Mouse (Mus musculus) CD4-positive, CD25-positive, alpha-beta regulatory T cell, adult 9 weeks (primary cell): ENCODE measurements around the gene Ccnj. TPM values are rescaled to one million over a fixed set of nuclear protein-coding genes. Genes with fewer than 3 reads are reported as not detected.

Experiments
- polyA plus RNA-seq: library from polyadenylated mRNA; unstranded; fragments of 100-300 nt; shearing (Covaris generic); gene quantifications from one replicate; pipeline ENCODE4 v1.2.1, GENCODE M21; 2017

Ccnj gene
- 1.7 TPM for polyA plus RNA-seq

DNA sequence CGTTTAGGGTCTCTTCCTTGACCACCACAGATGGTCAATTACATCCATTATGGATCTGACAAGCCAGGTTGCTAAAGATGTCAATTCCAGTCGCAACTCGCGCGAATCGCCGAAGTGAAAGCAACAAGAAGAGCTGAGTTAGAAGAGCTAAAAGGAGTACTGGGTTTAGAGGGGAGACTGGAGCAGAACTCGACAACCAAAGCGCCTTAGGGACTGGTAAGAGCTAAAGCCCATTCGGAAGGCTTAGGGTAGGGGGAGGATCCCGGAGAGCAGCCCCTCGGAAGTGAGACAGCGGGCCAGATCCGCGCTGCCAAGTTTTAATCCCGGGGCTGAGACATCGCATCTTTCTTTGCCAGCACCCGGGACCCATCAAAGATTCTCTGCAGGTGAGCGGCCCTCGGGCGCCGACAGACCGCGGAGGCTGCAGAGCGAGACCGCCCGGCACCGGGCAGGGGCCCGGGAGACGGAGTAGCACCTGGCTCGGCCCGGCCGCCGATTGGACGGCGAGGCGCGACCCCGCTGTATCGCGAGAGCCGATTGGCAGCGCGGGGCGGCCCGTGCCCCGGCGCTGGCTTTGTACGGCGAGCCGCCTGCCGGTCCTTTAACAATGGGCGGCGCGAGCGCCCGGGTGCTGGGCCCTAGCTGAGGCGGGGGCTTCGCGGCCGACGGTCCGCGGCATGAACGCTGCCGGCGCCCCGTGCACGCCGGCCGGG, at the start of gene Ccnj:
TSS of gene Ccnj (plus strand) at position 577 of the 713 bp plus-strand sequence.

DNA sequence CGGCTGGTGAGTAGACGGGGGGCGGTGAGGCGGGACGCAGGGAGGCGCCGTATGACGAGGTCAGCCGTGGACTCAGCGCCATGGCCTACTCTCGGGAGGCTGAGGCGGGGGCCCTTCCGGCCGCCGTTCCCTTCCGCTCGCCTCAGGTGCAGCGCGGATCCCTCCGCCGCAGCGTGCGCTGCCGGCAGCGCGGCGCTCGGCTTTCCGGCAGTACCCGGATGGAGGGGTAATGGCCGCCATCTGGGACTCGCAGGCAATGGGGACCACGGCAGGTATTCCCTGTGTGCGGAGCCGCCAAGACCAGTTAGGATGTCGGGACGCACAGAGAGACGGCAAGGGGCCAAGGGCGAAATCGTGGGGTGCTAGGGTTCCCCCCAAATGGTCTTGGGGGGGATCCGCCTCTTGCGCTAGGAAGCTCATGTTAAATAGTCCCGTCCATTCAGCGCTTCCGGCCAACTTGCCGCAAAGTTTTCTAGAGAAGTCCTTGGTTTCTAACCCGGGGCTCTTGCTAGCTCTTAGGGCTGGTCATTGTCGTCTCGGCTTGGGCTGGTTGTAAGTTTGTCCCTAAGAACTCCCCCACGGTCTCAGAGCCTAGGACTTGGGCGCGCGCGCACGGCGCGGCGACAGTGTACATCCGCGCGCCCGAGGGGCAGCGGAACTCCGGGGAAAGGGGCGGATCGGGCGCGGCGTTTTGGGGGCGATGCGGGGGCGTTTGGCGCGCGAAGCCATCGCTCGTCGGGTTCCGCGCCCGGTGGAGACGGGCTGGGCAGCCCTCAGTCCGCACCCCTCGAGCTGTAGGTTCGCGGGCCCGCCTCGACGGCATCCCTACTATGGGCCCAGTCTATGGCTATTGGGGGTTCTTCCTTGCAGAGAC, 63.7 kb downstream of the Ccnj start, which contains the start of gene Zfp518a:
TSS of gene Zfp518a (plus strand) at position 187 of the 874 bp plus-strand sequence.

Other genes with a start within 250 kb of the Ccnj start
- gene Aldh18a1, start 242.8 kb upstream of the Ccnj start, polyA plus RNA-seq: 82.9 TPM
- gene Tctn3, start 219.0 kb upstream of the Ccnj start, polyA plus RNA-seq: 11.6 TPM
- 42.5 TPM for gene Entpd1, start 218.9 kb upstream of the Ccnj start, polyA plus RNA-seq
- 2.3 TPM for gene Cc2d2b, start 82.5 kb upstream of the Ccnj start, polyA plus RNA-seq
- gene Zfp518a, start 63.4 kb downstream of the Ccnj start, polyA plus RNA-seq: 24.0 TPM
- 1.6 TPM for gene Blnk, start 163.3 kb downstream of the Ccnj start, polyA plus RNA-seq
- gene Dntt, start 198.0 kb downstream of the Ccnj start, polyA plus RNA-seq: 2.1 TPM
- not detected for gene Opalin, start 245.8 kb downstream of the Ccnj start, polyA plus RNA-seq